Comparison of ENCODE assay signal across 20 mouse cellular contexts in genomic region chr6:126597741-126598140, GRCm38 (mm10). TPM values are rescaled to one million over a fixed set of nuclear protein-coding genes. Genes with fewer than 3 reads are reported as not detected.
"Had no signal": no experiment of that assay in that cellular context is flagged by ENCODE, and none has a peak within 500 bp of the region (broad histone marks: within the 10 kb centered on the region; RNA-seq: fewer than 3 reads in every experiment).

No protein-coding gene starts in this region.

- DNase-seq: liver, postnatal 0 days; lung, adult 2 months; lung, postnatal 14 days; lung, postnatal 36 days; right cerebral cortex, postnatal 14 days; thymus, adult 2 months; thymus, postnatal 25 days; thymus, postnatal 4 days had no signal

- H3K27ac ChIP-seq: liver, embryonic 15.5 days; lung, embryonic 15.5 days; macrophage; midbrain, embryonic 12.5 days; midbrain, embryonic 15.5 days; neural tube, embryonic 12.5 days; stomach, embryonic 15.5 days; stomach, postnatal 0 days had no signal

- H3K27me3 ChIP-seq: liver, embryonic 15.5 days; lung, embryonic 15.5 days; midbrain, embryonic 15.5 days; neural tube, embryonic 12.5 days; stomach, embryonic 15.5 days had no signal

- H3K4me1 ChIP-seq: liver, embryonic 15.5 days; lung, embryonic 15.5 days; megakaryocyte, embryonic 14.5 days; midbrain, embryonic 12.5 days; midbrain, embryonic 15.5 days; neural tube, embryonic 12.5 days; stomach, embryonic 15.5 days had no signal

- H3K36me3 ChIP-seq: liver, embryonic 15.5 days; lung, embryonic 15.5 days; midbrain, embryonic 12.5 days; midbrain, embryonic 15.5 days; neural tube, embryonic 12.5 days; stomach, embryonic 15.5 days had no signal

- H3K4me3 ChIP-seq: liver, embryonic 15.5 days; lung, embryonic 15.5 days; megakaryocyte, embryonic 14.5 days; midbrain, embryonic 12.5 days; midbrain, embryonic 15.5 days; neural tube, embryonic 12.5 days; stomach, embryonic 15.5 days had no signal

RNA-seq across cellular contexts. Expression of gene Kcna1, which starts 48.4 kb away (rescaled TPM):
- total RNA-seq: megakaryocyte progenitor cell, adult 5-6 weeks; monocyte, adult 5-6 weeks; neutrophil, adult 5-6 weeks had no signal
- polyA plus RNA-seq: liver, embryonic 15.5 days; liver, postnatal 0 days; macrophage had no signal
